Mouse (Mus musculus): Measurements from ENCODE around the gene Vps8.

Vps8 gene

GRCm38 (mm10) chr16:21676791-21677190, 253.9 kb downstream of the Vps8 start:
- DNase-seq: no peak

DNA sequence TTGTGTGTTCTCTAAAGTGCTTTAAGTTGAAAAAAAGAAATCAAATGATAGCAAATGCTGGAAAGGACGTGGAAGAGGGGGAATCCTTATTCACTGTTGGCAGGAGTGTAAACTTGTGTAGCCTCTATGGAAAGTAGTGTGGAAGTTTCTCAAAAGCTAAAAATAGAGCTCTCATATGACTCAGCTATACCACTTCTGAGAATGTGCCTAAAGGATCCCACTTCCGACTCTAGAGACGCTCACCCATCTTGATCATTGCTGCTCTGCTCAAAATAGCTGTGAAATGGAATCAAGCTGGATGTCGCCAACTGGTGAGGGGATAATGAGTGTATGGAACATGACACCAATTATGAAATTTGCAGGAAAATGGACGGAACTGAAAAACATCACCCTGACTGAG, 264.5 kb downstream of the Vps8 start:
- no peak for DNase-seq

DNA sequence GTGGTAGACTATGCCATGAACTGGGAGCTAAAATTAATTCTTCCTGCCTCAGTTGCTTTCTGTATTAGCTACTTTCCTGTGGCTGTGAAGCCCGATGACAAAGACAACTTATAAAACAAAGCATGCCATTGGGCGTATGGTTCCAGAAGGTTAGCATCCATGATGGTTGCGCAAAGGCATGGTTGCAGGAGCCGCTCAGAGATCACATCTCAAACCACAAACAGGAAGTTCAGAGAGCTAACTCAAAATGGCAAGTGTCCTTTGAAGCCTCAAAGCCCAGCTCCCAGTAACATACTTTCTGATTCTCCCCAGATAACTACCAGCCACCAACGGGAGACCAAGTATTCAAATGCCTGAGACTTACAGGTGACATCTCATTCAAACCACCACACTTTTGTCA, 266.2 kb downstream of the Vps8 start:
- peak in 1 of 2 experiments; percentile 13 for DNase-seq

GRCm38 (mm10) chr16:21690216-21690755, 267.4 kb downstream of the Vps8 start:
- DNase-seq: no peak

DNA sequence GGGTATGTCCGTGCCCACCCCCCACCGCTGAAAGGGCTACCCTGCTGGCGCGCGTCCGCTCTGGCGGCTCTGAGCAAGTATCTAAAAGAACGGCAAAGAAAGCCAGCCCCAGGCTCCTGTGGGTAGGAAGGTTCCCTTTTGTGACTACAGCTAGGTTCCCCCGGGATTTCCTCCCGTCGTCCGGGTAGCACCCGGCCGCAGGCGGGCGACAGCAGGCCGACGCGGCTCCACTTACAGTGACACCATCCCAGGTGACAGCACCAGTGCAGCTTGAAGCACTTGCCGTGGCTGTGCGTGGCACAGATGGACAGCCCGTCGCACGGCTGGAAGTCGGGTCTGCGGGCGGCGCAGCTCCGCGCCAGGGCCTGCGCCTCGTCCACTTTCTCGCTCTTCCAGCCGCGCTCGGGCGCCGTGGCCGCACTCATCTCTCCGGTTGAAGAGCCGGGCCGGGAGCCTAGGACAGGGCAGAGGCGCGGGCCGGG, 271.1 kb downstream of the Vps8 start:
- DNase-seq: peak; percentile 51 to 53

Measured in B cell, adult 2 months (primary cell).